8 mouse cellular contexts compared by ENCODE assay signal in genomic region chr10:23348101-23348892, GRCm38 (mm10). TPM values are rescaled to one million over a fixed set of nuclear protein-coding genes. Genes with fewer than 3 reads are reported as not detected.
DNase-seq lines count a peak whose midpoint lies in the region; ATAC-seq and TF ChIP-seq lines count a peak whose summit lies in the region.

No protein-coding gene starts in this region.

- ATAC-seq in lung, embryonic 16.5 days (ENCODE audit: low read depth), result no peak
- ATAC-seq in embryonic facial prominence, embryonic 13.5 days (ENCODE audit: insufficient number of reproducible peaks, insufficient read depth, low FRiP score, low TSS enrichment, low read depth), result no peak
- no peak for ATAC-seq in heart, postnatal 0 days (ENCODE audit: insufficient read depth, low read depth)
- ATAC-seq in midbrain, embryonic 11.5 days (ENCODE audit: low FRiP score), result no peak
- no peak for ATAC-seq in granulocyte monocyte progenitor cell, adult 5-6 weeks (replicated peaks; ENCODE audit: poor library complexity, severe bottlenecking)

- no peak overlapping the region; the same call in 1 of the 2 replicates for H3K9ac ChIP-seq in lung, embryonic 16.5 days (ENCODE audit: low read length)
- peak overlapping the region; percentile 87 for H3K9ac ChIP-seq in embryonic facial prominence, embryonic 13.5 days
- H3K9ac ChIP-seq in heart, postnatal 0 days (replicated peaks; ENCODE audit: low read depth, low read length), result no peak overlapping the region
- H3K9ac ChIP-seq in midbrain, embryonic 11.5 days (ENCODE audit: low read length), result peak overlapping the region; percentile 74; the same call in 1 of the 2 replicates

- peaks cover 22% of the 10 kb centered on the region for H3K27me3 ChIP-seq in lung, embryonic 16.5 days (ENCODE audit: control insufficient read depth, insufficient read depth, low read depth, low read length)
- no peaks in the 10 kb centered on the region; the same call in 1 of the 2 replicates for H3K27me3 ChIP-seq in embryonic facial prominence, embryonic 13.5 days
- H3K27me3 ChIP-seq in heart, postnatal 0 days (ENCODE audit: control insufficient read depth, insufficient read depth, low read length), result peaks cover 51% of the 10 kb centered on the region
- H3K27me3 ChIP-seq in midbrain, embryonic 11.5 days (ENCODE audit: control insufficient read depth, insufficient read depth, low read length), result peaks cover 18% of the 10 kb centered on the region

- DNase-seq in lung, postnatal 25 days (ENCODE audit: low spot score), result no peak
- DNase-seq in heart, postnatal 0 days (ENCODE audit: low spot score), result no peak
- peak; percentile 95 for DNase-seq in midbrain, embryonic 11.5 days (ENCODE audit: low spot score, missing footprints)
- DNase-seq in spleen, postnatal 4 days (ENCODE audit: low spot score in 2 of 2), result no peak
- no peak for DNase-seq in thymus, postnatal 4 days

- TF ChIP-seq CTCF in heart, postnatal 0 days (IDR thresholded peaks at IDR 0.05; ENCODE audit: low read depth), result no peak

- 2% methylated on average over 34 of the region's 34 CpGs for WGBS in lung, embryonic 16.5 days
- under 1% methylated on average over 34 of the region's 34 CpGs for WGBS in embryonic facial prominence, embryonic 13.5 days
- 5% methylated on average over 34 of the region's 34 CpGs for WGBS in heart, postnatal 0 days
- 1% methylated on average over 34 of the region's 34 CpGs for WGBS in midbrain, embryonic 11.5 days

- no peak for TF ChIP-seq EP300 in heart, postnatal 0 days (IDR thresholded peaks at IDR 0.05; ENCODE audit: low read depth)

- peaks cover 15% of the 10 kb centered on the region for H3K4me1 ChIP-seq in lung, embryonic 16.5 days (replicated peaks; ENCODE audit: control insufficient read depth, insufficient read depth, low read length)
- peaks cover 17% of the 10 kb centered on the region; the same call in 1 of the 2 replicates for H3K4me1 ChIP-seq in embryonic facial prominence, embryonic 13.5 days
- 0 out of 2 replicates have a peak, but pooled peaks cover 3% of the 10 kb centered on the region for H3K4me1 ChIP-seq in heart, postnatal 0 days (ENCODE audit: control insufficient read depth, insufficient read depth)
- peaks cover 16% of the 10 kb centered on the region for H3K4me1 ChIP-seq in midbrain, embryonic 11.5 days (ENCODE audit: control insufficient read depth, insufficient read depth, low read length)

- H3K27ac ChIP-seq in lung, embryonic 16.5 days (ENCODE audit: low read length), result no peak overlapping the region
- H3K27ac ChIP-seq in embryonic facial prominence, embryonic 13.5 days, result peak overlapping the region; percentile 91
- H3K27ac ChIP-seq in heart, postnatal 0 days (ENCODE audit: low read depth), result no peak overlapping the region
- no peak overlapping the region for H3K27ac ChIP-seq in midbrain, embryonic 11.5 days (ENCODE audit: low read depth, low read length)

- H3K4me3 ChIP-seq in lung, embryonic 16.5 days (ENCODE audit: low read length), result peak overlapping the region; percentile 60
- peak overlapping the region; percentile 68 for H3K4me3 ChIP-seq in embryonic facial prominence, embryonic 13.5 days
- H3K4me3 ChIP-seq in heart, postnatal 0 days (ENCODE audit: low read depth, low read length), result peak overlapping the region; percentile 69
- H3K4me3 ChIP-seq in midbrain, embryonic 11.5 days (ENCODE audit: low read depth, low read length), result peak overlapping the region; percentile 64

- H3K9me3 ChIP-seq in lung, embryonic 16.5 days (ENCODE audit: control insufficient read depth, low read length), result no peaks in the 10 kb centered on the region
- H3K9me3 ChIP-seq in embryonic facial prominence, embryonic 13.5 days, result no peaks in the 10 kb centered on the region
- no peaks in the 10 kb centered on the region for H3K9me3 ChIP-seq in heart, postnatal 0 days (replicated peaks; ENCODE audit: control insufficient read depth, low read length)
- no peaks in the 10 kb centered on the region for H3K9me3 ChIP-seq in midbrain, embryonic 11.5 days (ENCODE audit: control insufficient read depth, low read length)

- no peaks in the 10 kb centered on the region for H3K36me3 ChIP-seq in lung, embryonic 16.5 days (ENCODE audit: control insufficient read depth, insufficient read depth, low read length)
- H3K36me3 ChIP-seq in embryonic facial prominence, embryonic 13.5 days, result no peaks in the 10 kb centered on the region
- H3K36me3 ChIP-seq in heart, postnatal 0 days (replicated peaks; ENCODE audit: control insufficient read depth, insufficient read depth, low read length), result no peaks in the 10 kb centered on the region
- H3K36me3 ChIP-seq in midbrain, embryonic 11.5 days (ENCODE audit: control insufficient read depth, insufficient read depth, low read length), result no peaks in the 10 kb centered on the region

- peak overlapping the region; percentile 87 for H3K4me2 ChIP-seq in lung, embryonic 16.5 days (ENCODE audit: low read depth, low read length)
- H3K4me2 ChIP-seq in embryonic facial prominence, embryonic 13.5 days, result peak overlapping the region; percentile 88
- H3K4me2 ChIP-seq in heart, postnatal 0 days (ENCODE audit: low read depth, low read length), result peak overlapping the region; percentile 82
- H3K4me2 ChIP-seq in midbrain, embryonic 11.5 days, result peak overlapping the region; percentile 95

RNA-seq across cellular contexts. Expression of gene Eya4, which starts 2.3 kb away (rescaled TPM):
- polyA plus RNA-seq in lung, embryonic 16.5 days (2015; fragmentation: Nextera tagmentation; extraction: Ambion mirVana), result 0.70 and 0.78 TPM in 2 replicates
- 13.1 and 14.4 TPM in 2 replicates for polyA plus RNA-seq in embryonic facial prominence, embryonic 13.5 days (2015; fragmentation: Nextera tagmentation; extraction: Ambion mirVana)
- total RNA-seq in heart, postnatal 0 days (2014; rRNA removed; ENCODE audit: low replicate concordance), result 0.54 and 0.57 TPM in 2 replicates
- polyA plus RNA-seq in heart, postnatal 0 days (2015; fragmentation: Nextera tagmentation; extraction: Ambion mirVana), result 0.19 and 0.21 TPM in 2 replicates
- 1.7 and 2.0 TPM in 2 replicates for polyA plus RNA-seq in midbrain, embryonic 11.5 days (2014; fragmentation: Nextera tagmentation; extraction: Ambion mirVana)
- not detected in 2 replicates for total RNA-seq in granulocyte monocyte progenitor cell, adult 5-6 weeks (2014; fragmentation: Nextera tagmentation)
- total RNA-seq in granulocyte monocyte progenitor cell, adult 5-6 weeks (2017), result 0.09 TPM in 1 of 2 replicates, not detected in the other

Comparison
In these comparisons a context has a peak if more than half of its experiments do, and no peak if none do; other contexts are left out.
1. H3K9ac ChIP-seq: peak in embryonic facial prominence, embryonic 13.5 days (single experiment) and midbrain, embryonic 11.5 days (single experiment); none in lung, embryonic 16.5 days (single experiment) and heart, postnatal 0 days (single experiment).
2. Peak in every context shown above with its lines, with median percentiles within 50 percentile points of each other: H3K4me2 ChIP-seq and H3K4me3 ChIP-seq.